Mouse (Mus musculus): ENCODE measurements around the gene Smurf2.

The Smurf2 gene

DNA sequence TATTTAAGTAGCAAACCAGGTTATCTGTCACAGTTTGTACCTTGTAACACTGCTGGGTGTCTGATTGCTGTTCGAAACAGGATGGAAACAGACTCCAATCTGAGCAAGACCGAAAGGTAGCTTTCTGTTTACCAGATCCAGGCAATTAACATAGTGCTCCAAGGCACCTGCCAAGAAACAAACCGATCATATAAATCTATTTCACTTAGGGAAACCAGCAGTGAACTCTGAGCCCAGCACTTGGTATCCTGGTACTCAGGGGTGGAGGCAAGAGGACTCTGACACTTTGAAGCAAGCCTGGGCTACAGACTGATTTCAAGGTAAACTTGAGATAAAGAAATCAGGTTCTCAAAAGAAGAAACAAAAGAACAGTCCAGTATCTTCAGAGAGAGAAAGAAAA, 143.1 kb downstream of the Smurf2 start:
- no peak for DNase-seq (ENCODE audit: extremely low read depth, low read depth)

DNA sequence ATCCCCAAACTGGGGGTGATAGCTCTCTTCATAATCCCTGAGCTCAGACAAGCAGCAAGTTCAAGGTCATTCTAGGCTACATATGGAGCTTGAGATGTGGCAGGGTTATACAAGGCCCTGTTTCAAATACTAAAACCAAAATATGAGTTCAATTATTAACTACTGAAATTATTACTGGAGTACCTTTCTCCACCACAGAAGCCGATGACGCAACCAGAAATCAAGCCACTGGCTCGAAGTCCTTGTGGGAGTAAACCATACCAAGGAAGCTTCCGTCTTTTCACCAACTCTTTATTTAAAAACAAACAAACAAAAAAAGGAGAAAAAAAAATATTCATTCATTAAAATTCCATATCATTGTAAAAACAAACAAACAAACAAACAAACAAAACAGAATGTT, 143.6 kb downstream of the Smurf2 start:
- DNase-seq (ENCODE audit: extremely low read depth, low read depth), result no peak

DNA sequence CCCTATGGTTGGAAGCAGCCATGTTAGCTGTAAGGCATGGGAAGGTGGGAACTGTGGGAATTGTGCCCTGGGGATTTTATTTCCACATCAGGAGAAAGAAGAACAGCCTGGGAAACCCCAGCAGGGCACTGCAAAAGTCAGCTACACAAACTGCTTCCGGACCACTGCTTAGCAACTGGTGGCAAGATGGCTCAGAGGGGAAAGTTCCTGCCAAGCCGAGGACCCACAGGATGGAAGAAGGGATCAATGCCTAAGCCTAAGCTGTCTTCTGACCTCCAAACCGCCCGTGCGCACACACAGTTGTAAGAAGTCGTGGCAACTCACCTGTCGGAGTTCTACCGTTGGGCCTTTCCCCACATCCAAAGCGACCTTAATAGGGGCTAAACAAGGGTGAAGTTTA, 147.5 kb downstream of the Smurf2 start:
- no peak for DNase-seq (ENCODE audit: extremely low read depth, low read depth)

DNA sequence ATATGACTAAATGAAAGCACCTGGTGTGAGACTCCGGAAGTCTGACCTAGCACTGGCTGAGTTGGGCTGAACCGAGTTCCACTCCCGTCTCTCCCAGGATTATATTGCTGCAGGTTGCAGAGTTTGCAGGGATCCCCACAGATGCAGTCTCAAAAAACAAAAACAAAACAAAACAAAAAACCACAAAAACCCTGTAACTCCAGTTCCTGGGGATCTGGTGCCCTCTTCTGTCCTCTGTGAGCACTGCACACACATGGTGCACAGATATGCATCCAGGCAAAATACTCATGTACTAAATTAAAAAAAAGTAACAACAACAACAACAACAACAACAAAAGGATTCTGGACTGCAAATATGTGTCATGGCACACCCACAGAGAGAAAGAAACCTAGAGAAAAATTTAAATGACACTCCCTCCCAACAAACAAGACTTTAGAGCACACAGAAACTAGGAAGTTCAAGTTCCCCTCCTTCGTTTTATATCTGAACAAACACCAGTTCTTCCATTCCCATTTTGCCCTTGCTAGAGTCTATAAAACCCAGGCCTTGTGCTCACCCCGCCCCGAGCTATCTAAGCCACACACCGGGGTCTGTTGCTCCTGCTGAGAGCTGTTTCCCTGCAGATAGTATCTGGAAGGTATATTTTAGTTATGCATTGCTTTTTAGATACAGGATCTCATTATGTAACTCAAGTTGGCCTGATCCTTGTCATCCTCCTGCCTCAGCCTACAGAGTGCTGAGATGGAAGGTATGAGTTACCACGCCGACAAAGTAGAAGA, 150.1 kb downstream of the Smurf2 start:
- peak; percentile 57 for DNase-seq (ENCODE audit: extremely low read depth, low read depth)
